Mouse (Mus musculus) cerebellum, adult 9-11 months (tissue): ENCODE results near the gene Tmc7.

Experiments used
- DNase-seq: peaks from one replicate; pipeline ENCODE4 v3.0.0; 2022

The Tmc7 gene

GRCm38 (mm10) chr7:118584926-118585325 is 390 bp upstream of the Tmc7 start:
- no peak for DNase-seq

GRCm38 (mm10) chr7:118583821-118584220 is 715 bp downstream of the Tmc7 start:
- no peak for DNase-seq

DNA sequence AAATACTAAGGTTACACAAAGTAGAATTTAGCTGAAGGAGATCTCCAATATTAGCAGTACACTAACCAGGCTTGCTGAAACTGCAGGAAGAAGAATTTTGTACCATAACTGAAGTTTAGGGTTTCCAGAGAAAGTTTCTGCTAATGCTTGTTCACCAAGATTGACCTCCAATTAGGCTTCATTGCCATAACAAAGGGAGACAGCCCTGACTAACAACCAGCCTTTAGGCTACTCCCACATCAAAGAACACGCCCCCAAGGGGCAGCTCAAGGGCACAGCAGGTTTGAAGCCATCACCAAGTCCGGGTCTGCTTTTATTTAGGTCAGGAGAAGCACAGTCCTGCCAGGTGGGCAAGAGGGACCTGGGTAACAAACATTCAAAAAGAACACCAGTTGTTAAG is 4.6 kb downstream of the Tmc7 start:
- no peak for DNase-seq

DNA sequence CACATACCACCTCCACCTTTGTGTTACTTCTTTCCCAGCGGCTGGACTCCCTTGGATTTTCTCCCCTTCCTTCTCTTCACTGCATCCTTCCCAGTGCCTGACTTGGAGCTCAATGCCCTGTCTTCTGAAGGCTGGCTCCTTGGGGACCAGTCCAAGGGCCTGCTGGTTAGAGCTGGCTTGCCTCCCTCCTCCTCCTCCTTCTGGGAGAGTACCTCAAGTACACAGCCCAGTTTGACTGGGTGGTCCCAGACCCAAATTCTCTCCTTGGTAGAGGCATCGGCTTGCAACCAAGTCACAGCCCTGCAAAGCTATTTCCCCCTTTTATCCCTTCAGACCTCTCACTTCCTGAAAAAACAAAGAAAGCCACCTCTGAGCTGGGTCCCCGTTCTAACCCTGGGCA is 6.3 kb downstream of the Tmc7 start:
- DNase-seq = no peak

DNA sequence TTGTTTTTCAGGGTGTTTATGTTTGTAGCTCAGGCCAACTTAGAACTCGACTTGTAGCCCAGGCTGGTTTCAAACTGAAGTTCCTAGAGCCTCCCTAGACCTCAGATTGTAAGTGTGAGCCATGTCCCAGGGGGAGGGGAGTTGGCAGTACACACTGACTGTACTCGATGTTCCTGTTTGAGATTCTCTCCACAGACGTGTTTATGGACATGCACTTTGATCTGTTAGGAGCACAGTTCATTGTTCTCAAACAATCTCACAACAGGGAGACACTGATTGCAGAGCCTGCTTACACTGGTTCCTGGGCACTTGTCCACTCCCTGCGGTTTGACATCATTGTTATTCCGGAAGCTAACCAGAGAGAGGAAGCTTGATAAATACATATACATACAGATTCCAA is 12.5 kb downstream of the Tmc7 start:
- no peak for DNase-seq

DNA sequence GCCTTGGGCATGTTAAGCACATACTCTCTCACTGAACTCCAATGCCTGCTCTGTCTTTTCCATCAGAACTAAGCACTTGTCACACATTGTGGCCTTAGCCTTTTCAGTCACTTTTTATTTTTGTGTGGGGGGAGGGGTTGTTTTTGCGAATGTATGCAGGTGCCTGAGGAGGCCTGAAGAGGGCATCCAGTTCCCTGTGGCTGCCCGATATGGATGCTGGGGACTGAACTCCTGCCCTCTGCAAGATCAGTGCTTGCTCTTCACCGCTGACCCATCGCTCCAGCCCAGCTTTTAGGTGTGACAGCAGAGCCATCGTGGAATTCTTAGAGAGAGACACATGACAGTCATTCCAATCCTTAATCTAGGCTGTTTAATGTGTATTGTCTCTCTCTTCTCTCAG is 13.2 kb downstream of the Tmc7 start:
- no peak for DNase-seq

DNA sequence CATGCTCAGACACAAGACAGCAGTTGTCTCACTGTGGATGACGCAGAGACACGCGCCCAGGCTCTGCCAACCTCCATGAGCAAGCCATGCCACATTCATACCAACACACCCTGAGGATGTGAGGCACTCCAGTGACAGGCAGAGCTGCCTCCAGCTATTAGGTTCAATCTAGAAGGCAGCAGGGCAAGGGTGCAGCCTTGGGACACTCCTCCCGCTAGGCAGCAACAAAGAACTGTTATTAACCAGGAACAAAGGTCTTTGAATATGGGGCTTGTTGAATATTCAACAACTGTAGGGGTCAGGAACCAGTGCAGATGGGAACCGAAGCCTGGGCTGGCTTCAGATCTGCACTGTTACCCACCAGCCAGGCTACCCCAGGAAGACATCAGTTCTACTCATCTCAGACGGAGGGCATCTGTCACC is 15.4 kb downstream of the Tmc7 start:
- DNase-seq = no peak

DNA sequence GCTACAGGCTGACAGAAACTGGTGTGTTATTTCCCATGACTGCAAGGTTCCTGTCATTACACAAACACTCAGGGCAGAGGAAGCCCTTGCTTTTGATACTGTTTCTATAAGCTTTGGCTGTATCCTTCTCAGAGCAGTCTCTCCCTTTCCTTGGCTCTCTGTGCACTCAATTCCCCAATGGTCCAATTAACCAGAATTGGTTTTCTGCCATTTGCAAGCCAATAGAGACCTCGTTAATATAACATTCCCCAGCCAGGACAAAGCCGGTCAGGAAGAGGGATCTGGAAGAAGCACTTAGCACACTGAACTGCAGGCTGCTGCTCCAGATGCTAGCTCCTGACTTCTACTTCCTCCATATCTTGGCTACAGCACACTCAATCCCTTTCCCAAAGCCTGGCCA is 30.2 kb downstream of the Tmc7 start:
- DNase-seq = no peak

- no peak for DNase-seq
Observed at GRCm38 (mm10) chr7:118553881-118554280, 30.7 kb downstream of the Tmc7 start.

- no peak for DNase-seq
Observed at GRCm38 (mm10) chr7:118547451-118547850, 37.1 kb downstream of the Tmc7 start.

DNA sequence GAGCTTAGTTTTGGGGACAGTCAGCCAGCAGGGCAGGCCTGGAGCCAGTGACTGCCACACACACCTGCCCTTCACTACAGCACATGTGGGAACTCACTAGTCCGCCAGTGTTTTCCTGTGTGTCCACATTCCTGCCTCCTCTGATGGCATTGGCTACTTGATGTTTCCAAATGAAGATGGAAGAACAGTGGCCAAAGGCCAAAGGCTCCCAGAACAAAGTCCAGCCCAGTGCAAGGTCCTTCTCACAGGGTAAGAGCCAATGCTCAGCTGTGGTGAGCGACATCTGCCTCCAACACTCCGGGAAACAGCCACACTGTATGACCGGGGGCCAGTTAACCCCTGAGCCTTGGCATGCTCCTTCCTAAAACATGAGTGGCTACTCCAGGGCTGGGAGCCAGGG is 40.4 kb downstream of the Tmc7 start:
- no peak for DNase-seq

DNA sequence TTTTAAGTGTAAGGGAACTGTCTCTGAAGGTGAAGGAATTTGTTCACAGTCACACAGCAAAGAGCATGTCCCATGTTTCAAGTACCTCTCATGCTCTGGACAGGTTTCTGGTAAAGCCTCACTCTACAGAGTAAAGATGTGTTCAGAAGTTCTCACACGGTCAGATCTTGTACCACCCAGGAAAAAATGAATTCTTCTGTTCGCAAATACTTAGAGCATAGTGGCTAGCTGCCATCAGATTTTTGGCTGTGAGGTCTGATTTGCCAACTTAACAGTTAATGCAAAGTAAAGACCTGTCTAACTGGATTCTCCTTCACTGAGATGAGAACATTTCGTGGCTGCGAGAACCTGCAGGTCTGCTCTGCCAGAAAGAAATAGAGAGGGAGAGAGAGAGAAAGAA is 49.5 kb downstream of the Tmc7 start:
- no peak for DNase-seq

GRCm38 (mm10) chr7:118534326-118534725 is 50.2 kb downstream of the Tmc7 start:
- no peak for DNase-seq

DNA sequence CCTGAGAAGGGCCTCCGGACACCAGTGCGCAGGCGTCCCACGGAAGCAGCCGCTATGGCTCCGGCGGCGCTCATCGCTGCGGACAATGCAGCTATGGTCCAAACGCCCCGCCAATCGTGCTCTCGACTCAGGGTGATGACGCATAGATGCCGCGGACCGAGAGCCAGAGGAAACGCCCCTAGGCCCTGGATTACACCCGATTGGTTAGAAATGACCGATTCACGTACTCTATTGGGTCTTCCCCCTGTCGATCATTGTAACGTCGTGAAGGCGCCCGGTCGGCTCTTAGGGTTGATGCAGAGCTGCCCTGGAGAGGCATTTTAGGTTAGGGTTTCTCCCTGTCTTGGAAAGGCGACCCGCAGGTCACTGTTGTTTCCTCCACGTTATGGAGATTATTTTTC is 51.4 kb downstream of the Tmc7 start, which contains the start of gene Coq7:
TSS of gene Coq7 (minus strand) at position 179 of the 401 bp plus-strand sequence.
- DNase-seq = peak; percentile 97

DNA sequence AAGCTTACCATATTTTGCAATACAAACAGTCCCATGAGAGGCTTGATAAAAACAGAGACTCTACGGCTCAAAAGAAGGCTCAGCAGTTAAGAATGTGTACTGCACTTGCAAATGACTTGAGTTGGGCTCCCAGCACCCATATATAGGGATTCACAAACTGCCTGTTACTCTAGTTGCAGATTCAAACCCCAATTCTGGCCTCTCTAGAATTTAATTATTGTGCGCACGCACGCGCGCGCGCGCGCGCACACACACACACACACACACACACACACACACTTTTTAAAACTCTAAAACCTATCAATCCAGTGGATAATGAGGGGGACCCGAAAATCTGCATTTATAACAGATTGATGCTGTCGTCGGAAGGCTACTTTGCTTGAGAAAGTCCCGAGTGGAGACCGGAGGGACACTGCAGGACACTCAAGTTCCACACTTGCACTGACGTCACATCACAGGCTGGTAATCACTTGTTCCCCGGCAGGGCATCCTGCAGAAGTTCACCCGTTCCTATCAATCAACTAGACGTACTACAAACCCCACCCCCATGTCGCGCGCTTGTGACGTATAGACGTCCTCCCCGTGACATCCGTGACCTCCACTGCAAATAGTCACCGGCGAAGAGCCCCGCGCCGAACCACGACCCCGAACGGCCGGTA is 51.9 kb downstream of the Tmc7 start:
- DNase-seq = no peak

GRCm38 (mm10) chr7:118526967-118527366 is 57.6 kb downstream of the Tmc7 start:
- no peak for DNase-seq

DNA sequence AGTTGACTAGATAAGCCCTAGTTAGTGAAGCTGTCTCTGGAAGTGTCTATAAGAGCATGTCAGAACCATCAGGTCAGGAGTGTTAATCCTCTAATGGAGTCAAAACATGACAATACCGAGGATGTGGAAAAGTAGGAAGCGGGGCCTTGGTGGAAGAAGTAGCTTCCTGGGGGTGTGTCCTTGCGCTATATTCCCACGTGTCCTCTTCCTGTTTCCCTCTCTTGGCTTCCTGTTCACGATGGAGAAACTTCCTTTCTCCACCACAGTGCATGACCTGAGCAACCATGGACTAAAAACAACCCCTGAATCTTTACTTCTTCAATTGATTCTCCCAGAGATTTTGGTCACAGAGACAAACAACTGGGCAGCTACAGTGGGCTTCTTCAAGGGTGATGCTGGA is 62.5 kb downstream of the Tmc7 start:
- DNase-seq = no peak

DNA sequence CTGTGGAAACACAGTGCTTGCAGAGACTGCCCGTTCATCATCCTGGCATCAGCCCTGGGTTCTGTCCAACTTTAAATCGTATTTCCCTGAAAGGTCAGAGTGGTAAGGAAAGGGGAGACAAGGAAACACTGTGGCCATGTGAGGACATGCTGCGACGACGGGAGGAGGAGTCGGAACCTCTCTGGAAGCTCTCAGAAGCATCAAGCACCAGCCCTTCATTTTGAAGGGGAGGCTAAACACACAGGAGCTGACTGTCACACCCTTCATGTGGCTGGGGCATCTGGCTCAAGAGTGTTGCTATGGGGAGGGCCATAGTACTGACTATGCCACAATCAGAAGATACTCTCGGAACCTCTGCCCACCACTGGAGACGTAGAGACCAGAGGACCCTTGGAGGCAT is 64.9 kb downstream of the Tmc7 start:
- DNase-seq = no peak

GRCm38 (mm10) chr7:118518687-118519086 is 65.8 kb downstream of the Tmc7 start:
- peak; percentile 55 for DNase-seq

DNA sequence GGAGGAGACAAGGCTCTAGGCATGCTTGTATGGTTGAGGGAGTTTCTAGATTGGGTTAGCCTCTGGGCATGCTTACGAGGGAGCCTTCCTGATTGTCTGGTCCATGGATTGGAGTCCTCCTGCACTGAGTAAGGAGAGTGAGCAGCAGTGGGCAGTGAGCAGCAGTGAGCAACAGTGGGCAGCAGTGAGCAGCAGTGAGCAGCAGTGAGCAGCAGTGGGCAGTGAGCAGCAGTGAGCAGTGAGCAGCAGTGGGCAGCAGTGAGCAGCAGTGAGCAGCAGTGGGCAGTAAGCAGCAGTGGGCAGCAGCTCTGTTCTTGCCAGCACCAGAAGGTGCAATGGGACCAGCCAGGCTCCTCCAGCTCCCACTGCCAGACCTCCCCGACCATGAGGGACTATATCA is 66.7 kb downstream of the Tmc7 start:
- no peak for DNase-seq

- DNase-seq = no peak
Observed at GRCm38 (mm10) chr7:118508556-118508955, 76.0 kb downstream of the Tmc7 start.

GRCm38 (mm10) chr7:118503844-118504243 is 80.7 kb downstream of the Tmc7 start:
- no peak for DNase-seq

GRCm38 (mm10) chr7:118502333-118502732 is 82.2 kb downstream of the Tmc7 start:
- no peak for DNase-seq

DNA sequence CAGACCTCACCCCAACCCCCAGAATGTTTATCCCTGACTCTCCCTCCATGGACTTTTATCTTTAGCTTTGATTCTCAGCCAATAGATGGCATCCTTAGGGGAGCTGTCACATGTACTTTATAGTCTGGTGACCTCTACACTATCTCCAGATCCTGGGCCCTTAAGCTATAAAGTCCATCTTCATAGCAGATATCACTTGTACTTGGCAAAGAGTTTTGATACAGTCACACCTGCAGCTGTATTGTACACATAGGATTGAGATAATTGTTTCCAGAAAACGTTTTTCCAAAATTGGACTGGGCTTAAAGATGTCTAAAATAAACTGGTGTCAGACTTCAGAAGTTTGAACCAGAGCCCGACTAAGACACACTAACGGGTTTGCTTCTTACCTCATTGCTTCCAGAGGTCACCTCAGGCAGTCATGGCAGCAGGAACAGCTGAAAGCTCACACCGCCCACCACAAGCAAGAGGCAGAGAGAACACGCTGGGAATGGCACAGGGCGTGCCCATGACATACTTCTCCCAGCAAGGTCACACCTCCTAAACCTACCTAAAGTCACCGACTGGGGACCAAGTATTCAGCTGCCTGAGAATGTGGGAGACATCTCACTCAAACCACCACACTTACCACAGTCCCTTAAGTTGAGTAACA is 84.6 kb downstream of the Tmc7 start:
- no peak for DNase-seq
